Mouse (Mus musculus) T-cell, adult 66 days (primary cell): ENCODE results near the gene Gm14403. TPM values are rescaled to one million over a fixed set of nuclear protein-coding genes. Genes with fewer than 3 reads are reported as not detected.

Experiments used
- total RNA-seq, 2 experiments: library from RNA; stranded (reverse); gene quantifications; 3 replicates in 1 of 2; 4 replicates in 1 of 2; pipeline ENCODE4 v1.2.4; 2023

Gm14403 gene
- 1 to 10 TPM; 3.4 to 9.1 TPM for total RNA-seq

GRCm38 (mm10) chr2:177498067-177498466 lies at the start of gene Gm14403:
TSS of gene Gm14403 (plus strand) at chr2:177498215.

GRCm38 (mm10) chr2:177464676-177465075 lies 33.3 kb upstream of the Gm14403 start, which contains the start of gene Zfp970:
TSS of gene Zfp970 (plus strand) at chr2:177464733.

Other genes starting within 250 kb of the Gm14403 start
- gene Gm14409, start 231.2 kb upstream of the Gm14403 start, total RNA-seq = not detected
- not detected for gene Gm14412, start 173.9 kb upstream of the Gm14403 start, total RNA-seq
- gene Gm14418, start 99.9 kb upstream of the Gm14403 start, total RNA-seq = 1 to 10 TPM in 1 of 2 experiments, under 1 TPM in 1; 0.89 to 2.2 TPM
- 10 to 100 TPM in 1 of 2 experiments, 1 to 10 TPM in 1; 5.9 to 10.2 TPM for gene Zfp970, start 33.5 kb upstream of the Gm14403 start, total RNA-seq
- gene Gm14406, start 80.0 kb downstream of the Gm14403 start, total RNA-seq = not detected